Mouse (Mus musculus) ES-Bruce4 (cell line): ENCODE results near the gene Cd180. TPM values are rescaled to one million over a fixed set of nuclear protein-coding genes. Genes with fewer than 3 reads are reported as not detected.

Experiments used
- H3K27ac ChIP-seq: 2 replicates; pipeline ENCODE4 v1.5.1; 2012; ENCODE audit warnings: low read length, inconsistent platforms; ENCODE audit not compliant: insufficient read depth
- H3K27me3 ChIP-seq: 2 replicates; pipeline ENCODE4 v1.6.1; 2012; ENCODE audit warnings: mild to moderate bottlenecking, low read length, inconsistent platforms; ENCODE audit not compliant: control insufficient read depth, poor library complexity, insufficient read depth, severe bottlenecking
- H3K36me3 ChIP-seq: 2 replicates; pipeline ENCODE4 v1.6.1; 2012; ENCODE audit warnings: inconsistent platforms, mild to moderate bottlenecking, low read length, moderate library complexity; ENCODE audit not compliant: control insufficient read depth, poor library complexity, insufficient read depth, severe bottlenecking
- H3K4me1 ChIP-seq: one replicate; pipeline ENCODE4 v1.8.1; 2011; ENCODE audit warnings: low read length; ENCODE audit not compliant: control insufficient read depth, insufficient read depth
- H3K4me3 ChIP-seq: 2 replicates; pipeline ENCODE4 v1.5.1; 2011; ENCODE audit warnings: low read depth, mild to moderate bottlenecking, low read length
- H3K9ac ChIP-seq: 2 replicates; pipeline ENCODE4 v1.6.1; 2012; ENCODE audit warnings: low read depth, mild to moderate bottlenecking, inconsistent platforms; ENCODE audit not compliant: poor library complexity, severe bottlenecking
- H3K9me3 ChIP-seq: replicated peaks from 2 replicates; pipeline ENCODE4 v1.6.1; 2012; ENCODE audit warnings: mild to moderate bottlenecking, low read length, inconsistent platforms; ENCODE audit not compliant: control insufficient read depth, poor library complexity, insufficient read depth, severe bottlenecking
- CTCF ChIP-seq: IDR thresholded peaks from one replicate; pipeline ENCODE4 v1.8.1; 2011; ENCODE audit warnings: low read depth, low read length
- EP300 ChIP-seq: IDR thresholded peaks from 2 replicates; pipeline ENCODE4 v1.6.1; 2011; ENCODE audit warnings: low read depth, low read length; ENCODE audit not compliant: insufficient read depth
- POLR2A ChIP-seq: IDR thresholded peaks from one replicate; pipeline ENCODE4 v1.8.1; 2011; ENCODE audit warnings: low read length; ENCODE audit not compliant: insufficient read depth
- polyA plus RNA-seq: library from polyadenylated mRNA; stranded (reverse); fragments of >200 nt; gene quantifications from 2 replicates; pipeline ENCODE4 v1.2.4, GENCODE M21; 2011; ENCODE audit warnings: low read depth; ENCODE audit not compliant: missing spikeins, insufficient read depth, insufficient read length

Cd180 gene
- polyA plus RNA-seq, 1 experiment: not detected

- Histone ChIP-seq H3K27me3 (no peaks in the 10 kb centered on the region), H3K27ac (no peak overlapping the region), H3K9ac (no peak overlapping the region), H3K4me1 (no peaks in the 10 kb centered on the region), H3K36me3 (peaks cover 3% of the 10 kb centered on the region; the same call in 1 of the 2 replicates), H3K9me3 (no peaks in the 10 kb centered on the region), H3K4me3 (no peak overlapping the region)
- no peak for TF ChIP-seq EP300
- no peak for TF ChIP-seq POLR2A
Measured at GRCm38 (mm10) chr13:102783531-102784310, 90.4 kb downstream of the Cd180 start.

- no peaks in the 10 kb centered on the region for H3K27me3 ChIP-seq
- no peaks in the 10 kb centered on the region for H3K9me3 ChIP-seq
- H3K4me1 ChIP-seq: no peaks in the 10 kb centered on the region
- no peak overlapping the region for H3K27ac ChIP-seq
- no peak overlapping the region for H3K4me3 ChIP-seq
- no peak overlapping the region for H3K9ac ChIP-seq
- peaks cover 3% of the 10 kb centered on the region; the same call in 1 of the 2 replicates for H3K36me3 ChIP-seq
- TF ChIP-seq EP300: no peak
- no peak for TF ChIP-seq CTCF
- TF ChIP-seq POLR2A: no peak
Measured at GRCm38 (mm10) chr13:102786666-102787230, 93.4 kb downstream of the Cd180 start.
